Mouse (Mus musculus): Measurements from ENCODE around the gene Vmn1r23.
"Not testable (repeated sequence)": the region's sequence is repeated elsewhere in the genome, so short reads cannot be mapped to it uniquely, and the experiment has no call there.

The Vmn1r23 gene

DNA sequence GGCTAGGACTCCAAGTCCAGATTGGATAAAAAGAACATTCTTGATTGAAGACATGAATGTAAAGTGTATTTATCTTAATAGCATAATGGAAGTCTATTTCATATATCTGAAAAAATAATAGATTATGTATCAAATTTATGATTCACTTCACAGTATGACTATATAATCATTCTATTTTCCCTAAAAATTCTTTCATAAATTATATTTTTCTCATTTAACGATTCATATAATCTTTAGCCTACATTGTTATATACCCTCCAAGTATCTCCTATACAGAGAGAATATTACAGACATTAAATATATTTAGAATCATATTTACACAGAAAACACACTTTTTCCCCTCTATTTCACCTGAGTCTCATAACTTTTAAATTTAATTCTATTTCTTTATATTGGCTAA is at the start of gene Vmn1r23:
Gene Vmn1r23 (minus strand): TSS at position 101 of the 400 bp plus-strand sequence.
- no peak for DNase-seq (ENCODE audit: low read depth, low spot score)

DNA sequence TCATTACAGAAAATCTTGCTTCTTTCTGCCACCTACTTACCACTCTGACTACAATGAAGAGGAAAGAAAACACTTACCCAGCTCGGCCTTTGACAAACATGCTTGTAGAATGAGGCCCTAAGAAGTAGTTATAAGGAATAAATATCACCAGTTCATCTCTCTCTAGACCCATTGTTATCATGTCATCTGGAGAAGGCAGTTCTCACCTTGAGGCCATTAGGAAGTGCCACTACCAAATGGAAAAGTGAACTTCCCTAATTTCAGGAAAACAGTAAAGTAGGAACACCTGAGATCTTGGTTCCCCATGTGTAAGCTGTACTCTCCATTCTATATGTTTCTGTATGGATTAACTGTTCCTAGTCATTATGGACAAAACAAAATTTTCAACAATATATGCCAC is 34.8 kb upstream of the Vmn1r23 start, which contains the start of gene Vmn1r24:
Gene Vmn1r24 (minus strand): TSS at position 101 of the 400 bp plus-strand sequence.
- DNase-seq (ENCODE audit: low read depth, low spot score): not testable (repeated sequence)

DNA sequence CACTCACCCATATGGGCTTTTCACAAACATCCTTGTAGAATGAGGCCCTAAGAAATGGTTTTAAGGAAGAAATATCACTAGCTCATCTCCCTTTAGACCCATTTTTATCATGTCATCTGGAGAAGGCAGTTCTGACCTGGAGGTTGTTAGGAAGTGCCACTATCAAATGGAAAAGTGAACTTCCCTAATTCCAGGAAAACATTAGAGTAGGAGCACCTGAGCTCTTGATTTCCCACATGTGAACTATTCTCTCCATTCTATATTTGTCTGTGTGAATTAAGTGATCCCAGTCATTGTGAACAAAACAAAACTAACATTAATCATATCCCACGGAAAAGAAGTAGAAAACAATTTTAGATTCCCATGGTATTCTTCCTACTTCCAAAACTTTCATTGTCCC is 18.7 kb downstream of the Vmn1r23 start, which contains the start of gene Vmn1r22:
Gene Vmn1r22 (minus strand): TSS at position 101 of the 400 bp plus-strand sequence.
- no peak for DNase-seq (ENCODE audit: low read depth, low spot score)
